Mouse (Mus musculus): ENCODE measurements around the gene Clec2h. TPM values are rescaled to one million over a fixed set of nuclear protein-coding genes. Genes with fewer than 3 reads are reported as not detected.

Clec2h gene
- total RNA-seq, 2 experiments from 2014 or later: 0.31 TPM; not detected in 1

DNA sequence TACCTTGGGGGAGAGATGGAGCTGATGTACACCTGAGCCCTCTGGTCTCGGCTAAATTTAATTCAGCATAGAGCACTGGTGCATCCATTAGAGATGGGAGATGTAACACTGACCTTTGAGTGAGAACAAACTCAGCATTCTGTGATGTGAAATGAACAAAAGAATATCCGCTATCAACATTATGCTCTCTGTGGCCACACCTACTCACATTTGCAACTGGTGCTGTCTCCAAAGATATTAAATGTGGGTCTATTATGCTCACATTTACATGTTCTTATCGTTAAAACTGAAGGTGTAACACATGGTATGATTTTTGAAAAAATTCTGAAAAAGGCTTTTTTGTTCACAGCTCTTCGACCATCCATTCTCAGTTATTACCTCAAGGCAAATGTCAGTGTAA lies 60.8 kb downstream of the Clec2h start, which contains the start of gene Klrb1:
Klrb1 (minus strand) TSS at position 101 of the 400 bp plus-strand sequence.
- intact Hi-C loops (cut with DNase I): no loop called here
- DNase-seq: no peak

Other genes starting within 250 kb of the Clec2h start
- gene Itfg2, start 237.5 kb upstream of the Clec2h start, total RNA-seq (2021): 10 to 100 TPM; 16.7 to 17.9 TPM
- 100 to 1,000 TPM; 320 to 392 TPM for gene Fkbp4, start 223.7 kb upstream of the Clec2h start, total RNA-seq (2021)
- gene Pzp, start 135.7 kb upstream of the Clec2h start, total RNA-seq (2021): 1 to 10 TPM; 1.2 to 2.2 TPM
- not detected for gene A2ml1, start 80.8 kb upstream of the Clec2h start, total RNA-seq (2021)
- gene Klrb1a, start 38.9 kb upstream of the Clec2h start, total RNA-seq (2021): not detected
- gene Klrb1, start 60.7 kb downstream of the Clec2h start, total RNA-seq (2021): not detected
- gene Klrb1c, start 126.8 kb downstream of the Clec2h start, total RNA-seq (2021): under 1 TPM in 1 of 2 experiments, not detected in 1; 0.16 TPM
- gene Gm44511, start 163.9 kb downstream of the Clec2h start, total RNA-seq (2021): not detected
- gene Klrb1b, start 163.9 kb downstream of the Clec2h start, total RNA-seq (2021): not detected
- not detected for gene Clec2i, start 225.2 kb downstream of the Clec2h start, total RNA-seq (2021)
- gene BC035044, start 228.7 kb downstream of the Clec2h start, total RNA-seq (2021): under 1 TPM in 1 of 2 experiments, not detected in 1; 0.38 TPM